Mouse (Mus musculus) stomach, postnatal 0 days (tissue): ENCODE measurements around the gene Evi5l. TPM values are rescaled to one million over a fixed set of nuclear protein-coding genes. Genes with fewer than 3 reads are reported as not detected.
"Not testable (repeated sequence)": the region's sequence is repeated elsewhere in the genome, so short reads cannot be mapped to it uniquely, and the experiment has no call there.

ENCODE experiments used
- ATAC-seq: fragments of 200-750 bp; cut with Nextera tagmentation; 2 replicates; pipeline ENCODE4 v1.8.0; 2017; ENCODE audit not compliant: low FRiP score, low TSS enrichment
- DNase-seq: peaks from one replicate; pipeline ENCODE4 v3.0.0-alpha.2; 2016; ENCODE audit warnings: low spot score
- H3K27ac ChIP-seq: fragments of 300-500 bp; sonication (generic); replicated peaks from 2 replicates; pipeline ENCODE4 v1.5.1; 2014; ENCODE audit warnings: mild to moderate bottlenecking, control low read depth
- H3K27me3 ChIP-seq: fragments of 300-500 bp; sonication (generic); 2 replicates; pipeline ENCODE4 v1.6.1; 2014; ENCODE audit warnings: low read length; ENCODE audit not compliant: control insufficient read depth, insufficient read depth
- H3K36me3 ChIP-seq: fragments of 300-500 bp; sonication (generic); 2 replicates; pipeline ENCODE4 v1.6.1; 2014; ENCODE audit warnings: low read length, mixed read lengths; ENCODE audit not compliant: control insufficient read depth, insufficient read depth
- H3K4me1 ChIP-seq: fragments of 300-500 bp; sonication (generic); replicated peaks from 2 replicates; pipeline ENCODE4 v1.6.1; 2014; ENCODE audit warnings: antibody characterized with exemption; ENCODE audit not compliant: control insufficient read depth, insufficient read depth
- H3K4me2 ChIP-seq: fragments of 300-500 bp; sonication (generic); replicated peaks from 2 replicates; pipeline ENCODE4 v1.6.1; 2014; ENCODE audit warnings: low read depth, mild to moderate bottlenecking, control low read depth, moderate library complexity
- H3K4me3 ChIP-seq: fragments of 300-500 bp; sonication (generic); 2 replicates; pipeline ENCODE4 v1.5.1; 2014; ENCODE audit warnings: low read depth, low read length, control low read depth
- H3K9ac ChIP-seq: fragments of 300-500 bp; sonication (generic); 2 replicates; pipeline ENCODE4 v1.6.1; 2014; ENCODE audit warnings: mild to moderate bottlenecking, low read length, control low read depth, mixed read lengths
- H3K9me3 ChIP-seq: fragments of 300-500 bp; sonication (generic); 2 replicates; pipeline ENCODE4 v1.6.1; 2016; ENCODE audit warnings: low read length; ENCODE audit not compliant: control insufficient read depth
- CTCF ChIP-seq: IDR thresholded peaks from 2 replicates; pipeline ENCODE4 v1.5.1; 2016; ENCODE audit warnings: antibody characterized with exemption, low read depth, mild to moderate bottlenecking, moderate library complexity
- EP300 ChIP-seq: optimal IDR thresholded peaks from 2 replicates; pipeline ENCODE3; 2016; ENCODE audit warnings: antibody characterized with exemption
- WGBS: fragments of 180-500 bp; shearing (Covaris S2); extraction: QIAGEN DNeasy Blood & Tissue Kit; methylation state at CpG from one replicate; pipeline ENCODE4 v1.1.7; 2014; 5-methylcytosine and 5-hydroxymethylcytosine counted together
- polyA plus RNA-seq: library from polyadenylated mRNA; unstranded; fragments of >200 nt; fragmentation: Nextera tagmentation; extraction: Ambion mirVana; gene quantifications from 2 replicates; pipeline ENCODE4 v1.2.1, GENCODE M21; 2015

The Evi5l gene
- polyA plus RNA-seq, 1 experiment from 2014 or later, result 11.0 TPM

DNA sequence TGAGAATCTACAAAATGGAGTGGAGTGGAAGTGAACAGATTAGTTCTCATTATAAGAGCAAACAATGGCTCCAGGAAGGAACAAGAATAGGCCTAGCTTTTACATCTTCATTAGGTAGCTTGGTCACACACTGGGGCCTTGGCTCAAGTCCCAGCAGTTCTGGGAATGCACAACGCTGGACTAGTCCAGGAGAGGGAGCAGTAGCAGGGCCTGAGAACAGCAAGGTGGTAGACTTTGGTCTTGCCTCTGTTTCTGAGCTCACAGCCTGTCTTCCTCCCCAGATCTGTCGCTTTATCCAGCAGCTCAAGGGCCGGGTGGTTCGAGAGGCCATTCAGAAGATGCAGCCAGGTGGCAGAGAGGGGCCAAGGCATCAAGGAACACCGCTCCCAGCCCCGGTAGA is 87.6 kb downstream of the Evi5l start:
- H3K9me3 ChIP-seq, result no peaks in the 10 kb centered on the region
- DNase-seq (peak; percentile 81), ATAC-seq (0 out of 2 replicates have a peak, but pooled peaks have one; percentile 17)
- H3K4me1 ChIP-seq, result peaks cover 3% of the 10 kb centered on the region; the same call in 1 of the 2 replicates
- H3K36me3 ChIP-seq, result peaks cover 6% of the 10 kb centered on the region; the same call in 1 of the 2 replicates
- H3K4me2 ChIP-seq, result peak overlapping the region; percentile 79
- peak overlapping the region; percentile 88 for H3K27ac ChIP-seq
- H3K9ac ChIP-seq, result no peak overlapping the region
- TF ChIP-seq CTCF, result peak; percentile 77
- no peak for TF ChIP-seq EP300
- H3K27me3 ChIP-seq, result no peaks in the 10 kb centered on the region
- peak overlapping the region; percentile 82 for H3K4me3 ChIP-seq
- WGBS, result 52% methylated on average over 6 of the region's 6 CpGs

DNA sequence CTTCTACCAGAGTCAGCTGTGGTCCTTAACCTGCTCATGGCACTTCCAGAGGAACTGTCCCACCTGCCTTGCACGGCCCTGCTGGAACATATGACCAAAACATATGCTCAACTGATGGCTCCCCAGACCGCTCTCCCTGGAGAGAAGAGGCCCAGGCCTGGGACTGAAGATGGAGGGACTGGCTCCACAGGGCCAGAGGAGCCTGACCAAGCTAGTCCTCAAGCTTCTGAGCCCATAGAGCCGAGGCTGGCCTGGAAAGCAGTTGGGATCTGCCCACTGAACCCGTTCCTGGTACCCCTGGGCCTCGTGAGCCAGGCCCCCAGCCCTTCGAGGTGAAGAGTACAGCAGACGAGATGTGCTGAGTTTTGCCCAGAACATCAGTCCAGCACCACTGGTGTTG is 89.1 kb downstream of the Evi5l start:
- H3K27ac ChIP-seq, DNase-seq, H3K27me3 ChIP-seq, H3K4me2 ChIP-seq, H3K4me3 ChIP-seq, H3K36me3 ChIP-seq, H3K4me1 ChIP-seq, H3K9ac ChIP-seq, ATAC-seq, H3K9me3 ChIP-seq: not testable (repeated sequence)
- WGBS, result 82% methylated on average over 7 of the region's 7 CpGs

DNA sequence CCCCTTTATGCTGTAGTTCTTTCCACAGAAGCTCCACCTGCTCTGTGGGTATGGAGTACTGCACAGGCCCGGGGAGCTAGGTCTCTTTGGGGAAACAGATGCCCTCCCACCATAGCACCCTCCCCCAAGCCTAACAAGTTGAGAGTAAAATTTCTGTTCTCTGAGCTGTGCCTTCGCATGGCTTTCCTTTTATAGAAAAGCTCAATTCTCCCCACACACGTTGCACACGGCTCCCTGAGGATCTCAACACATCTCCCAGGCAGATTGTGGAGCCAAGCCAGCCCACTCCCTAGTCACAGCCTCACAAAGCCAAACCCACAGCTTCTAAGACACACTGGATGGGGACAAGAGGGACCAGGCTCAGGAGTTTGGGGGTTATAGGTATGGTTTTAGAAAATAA is 90.5 kb downstream of the Evi5l start:
- H3K4me1 ChIP-seq, result peaks cover 3% of the 10 kb centered on the region; the same call in 1 of the 2 replicates
- no peak overlapping the region for H3K4me2 ChIP-seq
- H3K36me3 ChIP-seq, result peaks cover 13% of the 10 kb centered on the region
- H3K27ac ChIP-seq, result peak overlapping the region; percentile 82
- H3K9ac ChIP-seq, result no peak overlapping the region
- DNase-seq, result no peak
- no peaks in the 10 kb centered on the region for H3K9me3 ChIP-seq
- no peaks in the 10 kb centered on the region for H3K27me3 ChIP-seq
- 45% methylated on average over 4 of the region's 4 CpGs for WGBS
- ATAC-seq, result no peak
- TF ChIP-seq EP300, result no peak
- H3K4me3 ChIP-seq, result no peak overlapping the region

DNA sequence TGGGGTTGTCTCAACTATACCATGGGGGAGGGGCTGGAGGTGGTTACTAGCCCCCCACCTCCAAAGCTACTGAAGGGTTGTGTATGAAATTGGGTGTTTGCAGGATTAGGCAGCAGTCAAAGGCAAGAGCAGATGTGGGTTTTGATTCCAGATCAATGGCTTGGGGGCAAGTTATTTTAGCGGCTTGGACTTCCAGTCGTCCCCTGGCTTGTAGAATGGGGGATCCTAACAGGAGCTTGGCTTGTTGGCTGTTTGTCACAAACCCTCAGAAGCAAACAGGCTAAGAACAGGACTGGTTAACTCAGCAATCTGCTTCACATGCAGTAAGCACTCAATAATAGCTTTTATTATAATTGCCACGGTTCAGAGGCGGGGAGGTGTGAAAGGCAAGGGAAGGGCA is 91.0 kb downstream of the Evi5l start:
- Histone ChIP-seq H3K4me2 (no peak overlapping the region), H3K4me1 (peaks cover 2% of the 10 kb centered on the region; the same call in 1 of the 2 replicates), H3K4me3 (no peak overlapping the region), H3K27ac (peak overlapping the region; percentile 61), H3K27me3 (no peaks in the 10 kb centered on the region), H3K9me3 (no peaks in the 10 kb centered on the region), H3K9ac (no peak overlapping the region), H3K36me3 (peaks cover 17% of the 10 kb centered on the region)
- ATAC-seq (no peak), DNase-seq (no peak)
- 69% methylated on average over 4 of the region's 4 CpGs for WGBS
- TF ChIP-seq CTCF (no peak), EP300 (no peak)

DNA sequence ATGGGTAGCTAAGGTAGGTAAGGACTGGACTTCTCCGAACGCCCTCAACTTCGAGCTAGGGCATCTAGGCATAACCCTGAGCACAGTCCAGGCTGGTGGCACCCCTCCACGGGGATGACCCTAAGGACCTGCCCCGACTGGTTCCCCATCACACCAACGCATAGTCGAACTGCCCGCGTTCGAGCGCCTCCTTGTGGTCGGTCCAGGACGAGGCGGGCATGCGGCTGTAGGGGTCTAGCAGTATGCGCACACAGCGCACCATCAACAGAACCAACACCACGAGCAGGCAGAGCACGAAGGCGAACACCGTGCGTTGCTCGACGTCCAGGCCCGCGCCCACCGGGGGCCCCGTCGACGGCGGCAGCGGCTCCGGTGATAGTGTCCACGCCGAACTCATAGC is 91.9 kb downstream of the Evi5l start:
- peaks cover 21% of the 10 kb centered on the region for H3K36me3 ChIP-seq
- TF ChIP-seq EP300 (no peak), CTCF (peak; percentile 94)
- no peaks in the 10 kb centered on the region; the same call in 1 of the 2 replicates for H3K4me1 ChIP-seq
- H3K27me3 ChIP-seq, result no peaks in the 10 kb centered on the region
- H3K4me2 ChIP-seq, result peak overlapping the region; percentile 94
- peak overlapping the region; percentile 67 for H3K9ac ChIP-seq
- peak; percentile 62 for ATAC-seq
- peak overlapping the region; percentile 61 for H3K27ac ChIP-seq
- WGBS, result 4% methylated on average over 35 of the region's 35 CpGs
- H3K4me3 ChIP-seq, result peak overlapping the region; percentile 62
- peak; percentile 84 for DNase-seq
- H3K9me3 ChIP-seq, result no peaks in the 10 kb centered on the region

DNA sequence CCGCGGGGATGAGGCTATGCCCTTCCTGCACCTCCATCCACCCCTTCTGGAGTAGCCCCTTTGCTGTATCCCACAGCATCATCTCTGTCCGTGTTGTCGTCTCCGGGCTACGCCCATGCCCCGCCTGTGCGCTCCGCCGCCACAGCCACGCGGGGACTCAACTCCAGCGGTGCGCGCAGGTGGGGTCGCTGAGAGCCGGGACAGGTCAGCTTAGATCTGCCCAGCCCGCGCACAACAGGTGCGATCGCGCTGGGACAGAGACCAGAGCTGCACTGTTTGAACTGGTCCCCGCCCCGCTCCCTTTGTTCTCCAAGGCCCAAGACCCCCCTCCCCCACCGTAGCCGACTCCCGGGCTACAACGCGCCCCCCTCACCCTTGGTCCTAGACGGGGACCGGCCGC is 92.3 kb downstream of the Evi5l start:
- peak overlapping the region; percentile 94 for H3K4me2 ChIP-seq
- no peaks in the 10 kb centered on the region; the same call in 1 of the 2 replicates for H3K4me1 ChIP-seq
- ATAC-seq, result peak; percentile 52
- no peak for TF ChIP-seq CTCF
- H3K9ac ChIP-seq, result peak overlapping the region; percentile 67
- peak overlapping the region; percentile 62 for H3K4me3 ChIP-seq
- peak overlapping the region; percentile 61 for H3K27ac ChIP-seq
- H3K36me3 ChIP-seq, result peaks cover 22% of the 10 kb centered on the region
- no peaks in the 10 kb centered on the region for H3K9me3 ChIP-seq
- DNase-seq, result no peak
- under 1% methylated on average over 32 of the region's 32 CpGs for WGBS
- H3K27me3 ChIP-seq, result no peaks in the 10 kb centered on the region
